Mouse (Mus musculus) brain, embryonic 14.5 days (tissue): ENCODE results near the gene Notch2. TPM values are rescaled to one million over a fixed set of nuclear protein-coding genes. Genes with fewer than 3 reads are reported as not detected.

Experiments used
- DNase-seq: peaks from one replicate; pipeline ENCODE4 v3.0.0-alpha.2; 2011; ENCODE audit warnings: low read depth
- CTCF ChIP-seq: fragments of 200-500 bp; IDR thresholded peaks from 2 replicates; pipeline ENCODE4 v1.5.1; 2012; ENCODE audit warnings: inconsistent platforms, mild to moderate bottlenecking, moderate library complexity, borderline replicate concordance; ENCODE audit not compliant: insufficient read depth, insufficient read length; ENCODE audit errors: extremely low read depth
- POLR2A ChIP-seq: fragments of 200-500 bp; IDR thresholded peaks from 2 replicates; pipeline ENCODE4 v1.6.1; 2012; ENCODE audit warnings: mild to moderate bottlenecking, inconsistent platforms, borderline replicate concordance; ENCODE audit not compliant: poor library complexity, insufficient read depth, insufficient read length, severe bottlenecking; ENCODE audit errors: extremely low read depth
- polyA plus RNA-seq: library from polyadenylated mRNA; depleted of rRNA; stranded (reverse); fragments of >200 nt; gene quantifications from 2 replicates; pipeline ENCODE4 v1.2.3, GENCODE M21; 2012

Gene Notch2
- polyA plus RNA-seq, 1 experiment: 18.2 TPM

DNA sequence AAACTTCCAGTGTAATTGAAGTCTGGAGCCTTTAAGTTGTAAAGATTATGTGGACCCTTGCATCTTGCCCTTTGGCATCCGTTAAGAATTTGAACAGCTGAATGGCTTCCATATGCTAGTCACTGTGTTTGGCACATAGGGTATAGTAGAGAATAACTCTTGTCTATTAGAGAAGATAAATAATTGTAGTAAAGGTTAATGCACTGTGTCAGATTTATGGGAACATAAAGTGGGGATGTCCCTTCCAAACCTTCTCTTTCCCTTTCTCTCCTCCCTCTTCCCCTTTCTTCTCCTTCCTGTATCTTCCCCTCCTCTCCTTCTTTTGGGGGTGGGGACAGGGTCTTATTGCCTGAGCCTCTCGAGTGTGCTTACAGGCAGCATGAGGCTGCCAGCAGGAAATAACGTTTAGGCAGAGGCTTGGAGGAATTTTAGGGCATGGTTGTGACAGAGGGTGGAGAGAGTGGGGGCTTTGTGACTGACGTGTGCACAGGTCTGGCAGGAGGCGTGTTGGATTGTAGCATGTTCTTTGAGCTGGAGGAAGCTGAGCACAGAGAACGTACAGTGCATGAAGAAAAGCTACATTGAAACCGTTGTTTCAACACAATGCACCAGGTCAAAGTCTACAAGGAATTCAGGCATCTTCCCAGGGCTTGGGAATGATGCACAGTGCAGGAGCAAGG, 47.8 kb downstream of the Notch2 start:
- DNase-seq: peak; percentile 74

DNA sequence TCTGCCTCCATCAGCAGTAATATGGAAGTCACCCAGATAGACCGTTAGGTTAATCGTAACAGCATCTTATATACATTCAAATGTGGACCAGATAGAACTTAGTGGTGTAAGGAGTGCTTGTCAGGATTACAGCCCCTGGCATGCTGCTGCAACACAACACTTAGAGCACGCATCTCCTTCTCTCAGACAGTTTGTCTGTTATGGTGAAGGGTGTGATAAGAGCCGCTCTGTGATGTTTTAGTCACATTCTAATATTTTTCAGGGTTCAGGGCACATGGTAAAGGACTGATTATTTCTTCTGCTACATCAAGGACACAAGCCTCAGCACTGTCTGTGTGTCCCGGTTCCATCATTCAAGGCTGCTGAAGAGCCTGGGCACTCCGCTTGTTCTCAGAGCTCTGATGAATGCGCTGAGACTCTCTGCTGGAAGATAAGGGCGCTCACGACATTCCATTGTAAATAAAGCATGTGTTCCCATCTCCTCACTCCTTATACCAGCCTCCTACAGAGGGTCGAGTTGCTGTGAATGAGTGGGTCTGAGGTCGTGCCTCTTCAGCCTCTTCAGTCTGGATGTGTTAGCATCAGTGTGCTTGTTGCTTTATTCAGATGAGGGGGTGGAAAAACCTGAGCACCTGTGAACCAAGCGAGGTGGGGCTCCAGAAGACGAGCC, 48.5 kb downstream of the Notch2 start:
- no peak for TF ChIP-seq POLR2A
- no peak for TF ChIP-seq CTCF
- DNase-seq: peak; percentile 55

More for the DNA sequence above, 47.8 kb downstream of the Notch2 start:
- TF ChIP-seq POLR2A (no peak), CTCF (no peak)

DNA sequence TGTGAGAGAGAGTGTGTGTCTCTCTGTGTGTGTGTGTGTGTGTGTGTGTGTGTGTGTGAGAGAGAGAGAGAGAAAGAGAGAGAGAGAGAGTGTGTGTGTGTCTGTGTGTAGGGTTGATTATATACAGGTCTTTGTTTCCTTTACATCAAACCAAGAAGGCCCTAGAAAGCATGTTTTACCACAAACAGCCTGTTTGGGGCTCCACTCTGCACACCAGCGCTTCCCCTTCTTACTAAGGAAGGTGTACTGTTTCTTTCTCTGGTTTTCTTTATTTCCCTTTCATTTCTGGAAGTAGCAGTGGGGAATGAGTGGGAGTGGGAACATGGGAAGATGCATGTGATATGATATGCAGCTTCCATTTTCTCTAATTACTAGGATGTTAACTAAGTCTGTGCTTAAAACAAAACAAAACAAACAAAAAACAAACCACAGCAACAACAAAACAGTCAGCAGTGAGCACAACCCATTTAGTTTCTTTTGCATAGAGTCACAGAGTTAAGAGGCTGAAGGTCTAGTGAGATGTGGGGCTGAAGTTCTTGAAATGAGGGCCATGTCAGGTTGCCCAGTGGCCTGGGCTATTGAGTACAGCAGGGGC, 49.4 kb downstream of the Notch2 start:
- TF ChIP-seq POLR2A (no peak), CTCF (no peak)
- peak; percentile 65 for DNase-seq

DNA sequence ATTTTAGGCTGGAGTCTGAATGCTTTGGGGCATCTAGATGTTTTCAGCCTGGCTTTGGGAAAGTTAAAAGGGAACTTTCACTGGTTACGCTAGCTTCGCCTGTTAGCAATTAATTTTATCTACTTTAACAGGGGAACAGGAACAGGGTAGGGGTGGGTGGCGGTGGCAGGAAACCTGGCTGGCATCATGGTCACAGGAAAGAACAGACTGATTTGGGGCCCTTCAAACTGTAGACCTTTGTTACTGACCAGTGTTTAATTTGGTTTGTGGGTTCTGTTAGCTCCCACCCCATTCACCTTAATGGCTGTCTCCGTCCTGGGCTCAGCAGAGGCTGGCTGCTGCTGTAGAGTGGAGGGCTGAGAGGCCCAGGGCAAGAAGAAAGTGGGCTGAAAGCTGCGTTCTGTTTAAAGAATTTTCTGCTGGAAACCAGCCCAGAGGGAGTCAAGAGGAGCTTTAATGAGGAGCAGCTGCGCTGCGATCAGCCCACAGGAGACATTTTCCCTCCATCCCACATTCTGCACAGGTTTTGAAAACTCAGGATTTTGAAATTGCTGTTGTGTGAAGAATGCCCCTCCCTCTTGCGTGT, 50.0 kb downstream of the Notch2 start:
- TF ChIP-seq POLR2A: no peak
- TF ChIP-seq CTCF: no peak
- DNase-seq: peak; percentile 97

DNA sequence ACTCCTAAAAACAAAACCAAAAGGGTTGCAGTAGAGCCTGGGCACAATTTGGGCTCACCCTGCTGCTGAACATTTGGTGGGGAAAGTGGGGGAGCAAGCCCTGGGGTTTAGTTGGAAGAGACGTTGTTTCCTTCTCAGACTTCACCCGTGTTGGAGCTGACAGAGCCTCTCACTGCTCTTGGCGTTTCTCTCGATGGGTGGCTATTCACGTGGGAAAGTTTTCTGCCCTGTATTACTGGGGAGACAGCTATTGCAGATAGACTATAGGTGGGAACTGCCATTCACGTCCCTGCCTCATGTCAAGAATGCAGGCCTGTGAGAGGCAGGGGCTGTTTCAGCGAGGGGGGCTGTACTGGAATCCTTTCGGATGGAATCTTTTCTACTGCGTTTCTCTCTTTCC, 50.5 kb downstream of the Notch2 start:
- TF ChIP-seq POLR2A: no peak

DNA sequence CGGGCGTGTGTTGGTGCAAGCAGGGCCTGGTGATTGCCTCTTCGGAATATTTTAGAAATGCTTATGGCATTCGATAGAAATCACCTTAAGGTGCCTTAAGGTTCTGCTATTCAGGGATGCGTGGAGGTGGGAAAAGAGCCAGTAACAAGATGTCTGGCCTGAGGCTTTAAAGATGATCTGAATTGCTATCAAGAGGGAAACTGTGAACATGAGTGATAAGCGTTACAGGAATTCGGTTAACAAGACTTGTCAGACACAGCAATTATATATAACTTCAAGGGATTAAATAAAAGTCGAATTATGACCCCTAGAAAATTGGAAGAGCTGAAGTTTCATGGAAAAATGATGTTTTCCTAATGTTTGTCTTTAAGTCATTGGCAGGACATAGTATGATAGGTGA, 51.7 kb downstream of the Notch2 start:
- TF ChIP-seq POLR2A: no peak
- TF ChIP-seq CTCF: no peak
- no peak for DNase-seq

More for the DNA sequence above, 50.5 kb downstream of the Notch2 start:
- DNase-seq: peak; percentile 88

DNA sequence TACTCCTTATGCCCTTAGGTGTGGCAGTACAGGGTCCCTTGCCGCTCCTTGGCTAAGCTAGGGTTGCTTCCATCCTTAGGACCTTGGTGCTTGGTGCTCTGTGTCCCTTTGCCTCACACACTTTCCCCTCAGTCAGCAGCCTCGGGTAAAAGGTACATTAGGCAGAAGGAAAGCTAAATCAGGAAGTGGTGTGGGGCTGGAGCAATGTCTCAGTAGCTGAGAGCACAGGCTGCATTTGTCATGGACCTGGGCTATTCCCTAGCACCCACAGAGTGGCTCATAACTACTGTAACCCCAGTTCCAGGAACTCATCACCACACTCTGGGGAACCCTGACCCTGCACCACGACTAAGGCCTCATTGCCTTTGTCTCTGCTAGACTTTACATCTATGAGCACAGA, 53.1 kb downstream of the Notch2 start:
- DNase-seq: no peak
- TF ChIP-seq CTCF (no peak), POLR2A (no peak)

DNA sequence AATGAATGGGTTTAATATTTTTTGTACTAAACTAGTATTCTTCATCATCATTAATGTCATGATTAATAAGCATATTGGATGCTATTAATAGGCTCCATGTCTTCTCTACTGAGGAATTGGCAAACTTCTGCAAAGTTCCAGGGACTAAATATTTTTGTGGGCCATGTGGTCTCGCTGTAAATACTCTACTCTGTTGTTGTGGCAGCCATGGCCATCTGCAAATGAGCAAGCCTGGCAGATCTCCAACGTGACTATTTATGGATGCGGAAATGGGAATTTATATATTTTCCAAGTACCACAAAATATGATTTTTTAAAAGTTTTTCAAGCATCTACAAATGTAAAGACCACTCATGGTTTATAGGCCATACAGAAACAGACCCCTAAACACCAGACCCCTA, 54.1 kb downstream of the Notch2 start:
- TF ChIP-seq POLR2A (no peak), CTCF (no peak)
- DNase-seq: peak; percentile 71

DNA sequence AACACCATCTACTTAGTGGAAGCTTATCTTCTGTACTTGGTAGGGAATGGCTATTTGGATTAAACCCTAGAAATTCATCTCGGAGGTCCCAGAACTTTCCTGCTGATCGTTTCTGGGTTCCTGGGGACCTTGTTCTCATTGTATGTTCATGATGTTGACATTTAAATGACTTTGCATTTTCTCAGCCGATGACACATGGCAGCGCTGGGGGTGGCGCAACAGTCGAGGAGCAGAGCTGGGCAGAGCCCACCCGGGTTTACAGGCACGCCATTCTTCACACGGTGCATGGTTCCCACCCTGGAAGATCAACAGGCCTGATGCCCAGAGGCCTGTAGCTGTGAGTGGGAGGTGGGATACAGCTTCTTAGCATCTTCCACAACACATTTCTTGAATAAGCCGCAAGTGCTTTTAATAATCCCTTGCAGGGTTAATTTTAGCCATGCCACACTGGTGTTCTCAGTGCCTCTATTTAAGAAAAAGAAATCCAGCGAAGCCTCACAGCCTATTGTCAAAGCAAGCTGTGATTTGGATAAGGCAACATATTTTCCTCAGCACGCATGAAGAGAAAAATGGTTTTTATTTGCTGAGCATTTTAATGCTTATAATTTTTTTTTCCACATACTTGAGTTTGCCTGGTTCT, 54.6 kb downstream of the Notch2 start:
- no peak for TF ChIP-seq CTCF
- no peak for TF ChIP-seq POLR2A
- no peak for DNase-seq

DNA sequence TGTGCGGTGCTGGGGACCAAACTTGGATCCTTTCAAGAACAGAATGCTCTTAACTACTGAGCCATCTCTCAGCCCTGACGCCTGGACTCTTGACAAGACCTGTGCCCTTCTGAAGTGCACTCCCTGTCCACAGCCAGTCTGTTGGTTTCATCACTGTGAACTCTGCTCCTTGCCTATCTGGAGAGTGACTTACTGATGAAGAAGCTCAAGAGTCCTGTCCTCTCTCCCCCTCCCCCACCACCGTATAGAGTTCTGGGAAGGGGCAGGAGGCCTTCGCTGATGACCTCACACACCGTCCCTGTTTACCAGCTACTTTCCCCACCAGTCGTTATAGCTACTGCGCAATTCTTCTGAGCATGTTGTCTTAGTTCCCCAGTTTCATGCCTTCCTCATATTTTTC, 55.8 kb downstream of the Notch2 start:
- TF ChIP-seq POLR2A (no peak), CTCF (no peak)

DNA sequence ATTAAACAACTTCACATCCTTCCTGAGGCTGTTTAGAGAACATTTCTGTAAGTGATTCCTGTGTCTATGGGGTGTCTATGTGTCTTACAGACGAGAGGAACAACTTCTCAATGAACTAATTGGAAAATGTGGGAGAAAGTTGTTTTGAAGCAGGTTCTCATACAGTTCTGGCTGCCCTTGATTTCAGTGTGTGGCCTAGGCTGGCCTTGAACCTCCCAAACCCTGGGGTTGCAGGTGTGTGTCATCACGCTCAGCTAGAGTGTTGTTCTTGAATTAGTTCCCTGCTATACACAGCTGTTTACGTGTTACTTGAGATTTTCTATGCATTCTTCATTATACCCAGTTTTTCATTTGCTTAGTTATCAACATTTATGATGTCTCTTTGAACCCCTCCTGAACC, 56.5 kb downstream of the Notch2 start:
- no peak for TF ChIP-seq POLR2A
- no peak for TF ChIP-seq CTCF
- DNase-seq: no peak

More for the DNA sequence above, 55.8 kb downstream of the Notch2 start:
- DNase-seq: no peak
